Mouse (Mus musculus) cerebellum, adult 2 months (tissue): ENCODE results near the gene Gm49361. TPM values are rescaled to one million over a fixed set of nuclear protein-coding genes. Genes with fewer than 3 reads are reported as not detected.
A peak's percentile ranks its signal among the peaks of the same experiment; 100 is the strongest.

Source experiments
- DNase-seq, 2 experiments: peaks; one replicate each; pipeline ENCODE4 v3.0.0; 2021
- H3K27ac ChIP-seq: fragments of 200-500 bp; 2 replicates; pipeline ENCODE4 v1.5.1; 2012; ENCODE audit warnings: low read length, control low read depth, inconsistent platforms; ENCODE audit not compliant: insufficient read depth
- H3K27me3 ChIP-seq: fragments of 200-500 bp; 2 replicates; pipeline ENCODE4 v1.6.1; 2012; ENCODE audit warnings: inconsistent platforms, mild to moderate bottlenecking, low read length, moderate library complexity; ENCODE audit not compliant: control insufficient read depth, insufficient read depth
- H3K4me1 ChIP-seq: fragments of 200-500 bp; 2 replicates; pipeline ENCODE4 v1.6.1; 2011; ENCODE audit warnings: low read length; ENCODE audit not compliant: control insufficient read depth, insufficient read depth
- H3K4me3 ChIP-seq: fragments of 200-500 bp; replicated peaks from 2 replicates; pipeline ENCODE3; 2011; ENCODE audit warnings: mild to moderate bottlenecking, low read depth, low read length, control low read depth; ENCODE audit not compliant: insufficient read depth
- CTCF ChIP-seq: fragments of 200-500 bp; IDR thresholded peaks from 2 replicates; pipeline ENCODE4 v1.5.1; 2011; ENCODE audit warnings: low read depth, mild to moderate bottlenecking, control low read depth, low read length, moderate library complexity, borderline replicate concordance; ENCODE audit not compliant: insufficient read depth
- POLR2A ChIP-seq: fragments of 200-500 bp; IDR thresholded peaks from 2 replicates; pipeline ENCODE4 v1.6.1; 2011; ENCODE audit warnings: low read length, control low read depth, borderline replicate concordance; ENCODE audit not compliant: insufficient read depth
- WGBS: fragments of 180-500 bp; shearing (Covaris S2); methylation state at CpG from one replicate; pipeline ENCODE4 v1.1.7; 2018; 5-methylcytosine and 5-hydroxymethylcytosine counted together
- polyA plus RNA-seq: library from polyadenylated mRNA; depleted of rRNA; stranded (reverse); fragments of >200 nt; gene quantifications from 2 replicates; pipeline ENCODE4 v1.2.3, GENCODE M21; 2012

The Gm49361 gene
- polyA plus RNA-seq, 1 experiment, result not detected

GRCm38 (mm10) chr14:57686647-57687046 is 59.3 kb downstream of the Gm49361 start:
- no peaks in the 10 kb centered on the region for H3K27me3 ChIP-seq
- 85% methylated on average over 6 of the region's 6 CpGs for WGBS
- TF ChIP-seq POLR2A, result no peak
- TF ChIP-seq CTCF, result no peak
- no peak overlapping the region for H3K27ac ChIP-seq
- H3K4me1 ChIP-seq, result no peaks in the 10 kb centered on the region
- no peak for DNase-seq
- no peak overlapping the region for H3K4me3 ChIP-seq

- Histone ChIP-seq H3K27ac (no peak overlapping the region), H3K27me3 (no peaks in the 10 kb centered on the region), H3K4me3 (no peak overlapping the region), H3K4me1 (no peaks in the 10 kb centered on the region)
- peak; percentile 42 to 52 for DNase-seq
- TF ChIP-seq CTCF (peak; percentile 61; the same call in 1 of the 2 replicates), POLR2A (no peak)
- 0% methylated on average over 1 of the region's 1 CpGs for WGBS
Observed at GRCm38 (mm10) chr14:57684579-57684978, 61.3 kb downstream of the Gm49361 start.

GRCm38 (mm10) chr14:57682751-57683150 is 63.2 kb downstream of the Gm49361 start:
- Histone ChIP-seq H3K27me3 (no peaks in the 10 kb centered on the region), H3K27ac (no peak overlapping the region), H3K4me3 (no peak overlapping the region), H3K4me1 (no peaks in the 10 kb centered on the region)
- WGBS, result 88% methylated on average over 4 of the region's 4 CpGs
- no peak for DNase-seq
- no peak for TF ChIP-seq POLR2A
- no peak for TF ChIP-seq CTCF

- peak; percentile 69 to 80 for DNase-seq
- Histone ChIP-seq H3K4me1 (no peaks in the 10 kb centered on the region), H3K4me3 (no peak overlapping the region), H3K27ac (no peak overlapping the region), H3K27me3 (no peaks in the 10 kb centered on the region)
- 32% methylated on average over 5 of the region's 5 CpGs for WGBS
- TF ChIP-seq CTCF, result peak; percentile 78
- TF ChIP-seq POLR2A, result no peak
Observed at GRCm38 (mm10) chr14:57679958-57680535, 65.9 kb downstream of the Gm49361 start.

GRCm38 (mm10) chr14:57679523-57679922 is 66.4 kb downstream of the Gm49361 start:
- Histone ChIP-seq H3K27ac (no peak overlapping the region), H3K27me3 (no peaks in the 10 kb centered on the region), H3K4me1 (no peaks in the 10 kb centered on the region), H3K4me3 (no peak overlapping the region)
- DNase-seq, result no peak
- WGBS, result 20% methylated on average over 1 of the region's 1 CpGs
- TF ChIP-seq POLR2A (no peak), CTCF (no peak)

- H3K27me3 ChIP-seq, result no peaks in the 10 kb centered on the region
- H3K4me3 ChIP-seq, result no peak overlapping the region
- WGBS, result 47% methylated on average over 2 of the region's 2 CpGs
- no peak overlapping the region for H3K27ac ChIP-seq
- no peaks in the 10 kb centered on the region for H3K4me1 ChIP-seq
- TF ChIP-seq POLR2A (no peak), CTCF (no peak)
- DNase-seq, result no peak
Observed at GRCm38 (mm10) chr14:57675481-57675880, 70.4 kb downstream of the Gm49361 start.

- no peak for DNase-seq
- H3K27ac ChIP-seq, result peak overlapping the region; percentile 89; the same call in 1 of the 2 replicates
- 6% methylated on average over 10 of the region's 10 CpGs for WGBS
Observed at GRCm38 (mm10) chr14:57665628-57665950, 80.3 kb downstream of the Gm49361 start.

GRCm38 (mm10) chr14:57664822-57665627 is 80.9 kb downstream of the Gm49361 start, which contains the start of gene Xpo4:
TSS of gene Xpo4 (minus strand) at chr14:57665430.
- Histone ChIP-seq H3K4me3 (peak within 1 kb of the TSS; percentile 77), H3K27me3 (no peaks in the 10 kb centered on the region), H3K4me1 (no peaks in the 10 kb centered on the region), H3K27ac (peak within 1 kb of the TSS; percentile 89)
- DNase-seq, result peak; percentile 89 to 93
- under 1% methylated on average over 80 of the region's 80 CpGs for WGBS
- TF ChIP-seq POLR2A, result peak; percentile 53
- TF ChIP-seq CTCF, result no peak

More at GRCm38 (mm10) chr14:57665628-57665950, 80.3 kb downstream of the Gm49361 start:
- Histone ChIP-seq H3K4me3 (peak overlapping the region; percentile 77), H3K4me1 (no peaks in the 10 kb centered on the region), H3K27me3 (no peaks in the 10 kb centered on the region)
- TF ChIP-seq POLR2A, result no peak
- TF ChIP-seq CTCF, result no peak
